Mouse (Mus musculus): ENCODE data around the gene Mndal.

DNA sequence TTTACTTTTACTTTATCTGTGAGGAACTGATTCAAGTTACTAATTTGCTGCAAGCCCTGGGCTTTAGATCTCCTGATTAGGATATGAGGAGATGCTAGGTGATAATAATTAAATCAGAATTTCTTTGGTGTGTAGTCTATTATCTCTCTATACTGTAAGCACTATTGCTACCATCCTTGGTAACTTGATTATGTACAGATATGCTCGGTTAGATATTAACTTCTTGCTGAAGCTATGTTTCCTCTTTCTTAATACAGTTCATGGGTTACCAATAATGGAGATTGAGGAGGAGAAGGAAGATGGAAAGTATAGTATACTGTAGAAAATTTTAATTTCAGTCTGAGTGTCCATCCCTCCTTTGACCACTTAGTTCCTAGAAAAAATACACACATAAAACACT is 11.3 kb upstream of the Mndal start:
- TF ChIP-seq POLR2A (IDR thresholded peaks at IDR 0.05; ENCODE audit: low read depth, low read length) = no peak
- no peak for TF ChIP-seq CTCF (conservative IDR thresholded peaks at IDR 0.05 in 1 of 2, IDR thresholded peaks at IDR 0.05 in 1 of 2; ENCODE audit: low read depth in 2 of 2, low read length in 2 of 2)
- TF ChIP-seq EP300 (IDR thresholded peaks at IDR 0.05; ENCODE audit: low read length) = no peak
